Comparison of ENCODE assay signal across 9 mouse cellular contexts in genomic region chr2:167933397-167933796, GRCm38 (mm10). TPM values are rescaled to one million over a fixed set of nuclear protein-coding genes. Genes with fewer than 3 reads are reported as not detected.
A peak's percentile ranks its signal among the peaks of the same experiment; 100 is the strongest.
DNase-seq lines count a peak whose midpoint lies in the region; ATAC-seq and TF ChIP-seq lines count a peak whose summit lies in the region.
"Had no signal": no experiment of that assay in that cellular context is flagged by ENCODE, and none has a peak within 500 bp of the region (broad histone marks: within the 10 kb centered on the region; RNA-seq: fewer than 3 reads in every experiment).

No protein-coding gene starts in this region.

- no peak for DNase-seq in testis, postnatal 14 days (ENCODE audit: low spot score)
- no peak for DNase-seq in liver, embryonic 13.5 days
- DNase-seq in thymus, postnatal 36 days, result no peak
- DNase-seq in urinary bladder, postnatal 4 days (ENCODE audit: low spot score in 2 of 2), result no peak
- no peak for DNase-seq in kidney, postnatal 14 days
- DNase-seq: cerebellum, postnatal 14 days had no signal

- H3K27me3 ChIP-seq in erythroblast, embryonic 14.5 days (ENCODE audit: control insufficient read depth), result no peaks in the 10 kb centered on the region
- no peaks in the 10 kb centered on the region for H3K27me3 ChIP-seq in testis, adult 2 months (ENCODE audit: control insufficient read depth, insufficient read depth, low read length)
- H3K27me3 ChIP-seq in liver, embryonic 13.5 days, result no peaks in the 10 kb centered on the region

- H3K4me3 ChIP-seq in erythroblast, embryonic 14.5 days (replicated peaks), result peak overlapping the region; percentile 77
- peak overlapping the region; percentile 22 for H3K4me3 ChIP-seq in testis, adult 2 months (ENCODE audit: control insufficient read depth, low read depth, low read length)
- peak overlapping the region; percentile 93 for H3K4me3 ChIP-seq in liver, embryonic 13.5 days (replicated peaks)

- 54% methylated on average over 7 of the region's 7 CpGs for WGBS in liver, embryonic 13.5 days (ENCODE audit: insufficient replicate concordance)

- no peak for TF ChIP-seq CTCF in testis, adult 2 months (IDR thresholded peaks at IDR 0.05; ENCODE audit: control insufficient read depth, insufficient read depth, insufficient replicate concordance, low read depth, low read length)

- H3K9ac ChIP-seq in liver, embryonic 13.5 days, result peak overlapping the region; percentile 93

- no peak for TF ChIP-seq POLR2A in testis, adult 2 months (IDR thresholded peaks at IDR 0.05; ENCODE audit: control insufficient read depth, low read depth, low read length)

- no peak for ATAC-seq in erythroblast, adult 5-6 weeks (replicated peaks; ENCODE audit: low FRiP score, poor library complexity, severe bottlenecking)
- ATAC-seq in liver, embryonic 13.5 days (ENCODE audit: low read depth), result no peak

- H3K4me1 ChIP-seq in erythroblast, embryonic 14.5 days (ENCODE audit: control insufficient read depth), result peaks cover 48% of the 10 kb centered on the region
- peaks cover 15% of the 10 kb centered on the region for H3K4me1 ChIP-seq in testis, adult 2 months (ENCODE audit: control insufficient read depth, insufficient read depth, low read length)
- peaks cover 41% of the 10 kb centered on the region for H3K4me1 ChIP-seq in liver, embryonic 13.5 days (replicated peaks)

- H3K4me2 ChIP-seq in liver, embryonic 13.5 days, result peak overlapping the region; percentile 90

- peaks cover 6% of the 10 kb centered on the region for H3K36me3 ChIP-seq in erythroblast, embryonic 14.5 days (ENCODE audit: control insufficient read depth)
- no peaks in the 10 kb centered on the region for H3K36me3 ChIP-seq in testis, adult 2 months (ENCODE audit: control insufficient read depth, insufficient read depth, low read length)
- no peaks in the 10 kb centered on the region for H3K36me3 ChIP-seq in liver, embryonic 13.5 days

- H3K9me3 ChIP-seq in erythroblast, embryonic 14.5 days (ENCODE audit: control insufficient read depth, low read length), result no peaks in the 10 kb centered on the region
- H3K9me3 ChIP-seq in liver, embryonic 13.5 days (replicated peaks), result no peaks in the 10 kb centered on the region

- no peak overlapping the region for H3K27ac ChIP-seq in testis, adult 2 months (ENCODE audit: control insufficient read depth, insufficient read depth, low read depth, low read length)
- H3K27ac ChIP-seq in liver, embryonic 13.5 days, result no peak overlapping the region

RNA-seq across cellular contexts. Expression of gene Ptpn1, which starts 1.5 kb away (rescaled TPM):
- polyA plus RNA-seq in erythroblast, embryonic 14.5 days (2012), result 1.9 TPM in 2 replicates
- total RNA-seq in erythroblast, adult 5-6 weeks (2015; ENCODE audit: low replicate concordance), result 11.7 and 11.9 TPM in 2 replicates
- 8.9 and 9.1 TPM in 2 replicates for total RNA-seq in erythroblast, adult 5-6 weeks (2017; ENCODE audit: low replicate concordance)
- polyA plus RNA-seq in testis, adult 2 months (2012; rRNA removed), result 30.9 and 34.7 TPM in 2 replicates
- 35.3 and 43.9 TPM in 2 replicates for polyA plus RNA-seq in liver, embryonic 13.5 days (2015; fragmentation: Nextera tagmentation; extraction: Ambion mirVana)

Comparison
In these comparisons a context has a peak if more than half of its experiments do, and no peak if none do; other contexts are left out.
1. H3K4me3 ChIP-seq: peak in every context shown above with its lines; median percentile 93 in liver, embryonic 13.5 days; 77 in erythroblast, embryonic 14.5 days; 22 in testis, adult 2 months.
2. RNA of gene Ptpn1, which starts 1.5 kb away (polyA plus RNA-seq): 35.3 to 43.9 TPM in liver, embryonic 13.5 days and 30.9 to 34.7 TPM in testis, adult 2 months; 1.9 TPM in erythroblast, embryonic 14.5 days; every median in the first group is over 10 times any median in the second.